Mouse (Mus musculus) lung, embryonic 15.5 days (tissue): ENCODE data around the gene Aldh18a1. TPM values are rescaled to one million over a fixed set of nuclear protein-coding genes. Genes with fewer than 3 reads are reported as not detected.
"Not testable (repeated sequence)": the region's sequence is repeated elsewhere in the genome, so short reads cannot be mapped to it uniquely, and the experiment has no call there.

Experiments used
- ATAC-seq: fragments of 200-750 bp; cut with Nextera tagmentation; 2 replicates; pipeline ENCODE4 v1.8.0; 2017; ENCODE audit warnings: moderate number of reproducible peaks, borderline replicate concordance; ENCODE audit not compliant: low FRiP score, low TSS enrichment; ENCODE audit errors: extremely low read depth
- H3K27ac ChIP-seq: fragments of 300-500 bp; sonication (generic); 2 replicates; pipeline ENCODE4 v1.5.1; 2015; ENCODE audit warnings: moderate library complexity, mild to moderate bottlenecking, inconsistent platforms
- H3K27me3 ChIP-seq: fragments of 300-500 bp; sonication (generic); 2 replicates; pipeline ENCODE4 v1.6.1; 2015; ENCODE audit warnings: inconsistent platforms
- H3K36me3 ChIP-seq: fragments of 300-500 bp; sonication (generic); 2 replicates; pipeline ENCODE4 v1.6.1; 2015; ENCODE audit warnings: inconsistent platforms
- H3K4me1 ChIP-seq: fragments of 300-500 bp; sonication (generic); 2 replicates; pipeline ENCODE4 v1.6.1; 2015; ENCODE audit warnings: inconsistent platforms
- H3K4me2 ChIP-seq: fragments of 300-500 bp; sonication (generic); 2 replicates; pipeline ENCODE4 v1.6.1; 2015; ENCODE audit warnings: inconsistent platforms, mild to moderate bottlenecking, moderate library complexity
- H3K4me3 ChIP-seq: fragments of 300-500 bp; sonication (generic); 2 replicates; pipeline ENCODE4 v1.5.1; 2015; ENCODE audit warnings: mild to moderate bottlenecking, inconsistent platforms
- H3K9ac ChIP-seq: fragments of 300-500 bp; sonication (generic); 2 replicates; pipeline ENCODE4 v1.6.1; 2015; ENCODE audit warnings: inconsistent platforms
- H3K9me3 ChIP-seq: fragments of 300-500 bp; sonication (generic); 2 replicates; pipeline ENCODE4 v1.6.1; 2016; ENCODE audit warnings: inconsistent platforms
- WGBS: fragments of 180-500 bp; shearing (Covaris S2); methylation state at CpG from one replicate; pipeline ENCODE4 v1.1.7; 2015; 5-methylcytosine and 5-hydroxymethylcytosine counted together
- polyA plus RNA-seq: library from polyadenylated mRNA; unstranded; fragments of >200 nt; fragmentation: Nextera tagmentation; extraction: Ambion mirVana; gene quantifications from 2 replicates; pipeline ENCODE4 v1.2.1, GENCODE M21; 2015

Gene Aldh18a1
- polyA plus RNA-seq, 1 experiment from 2014 or later: 59.3 TPM

- Histone ChIP-seq H3K4me1 (0 out of 2 replicates have a peak, but pooled peaks cover 1% of the 10 kb centered on the region), H3K9me3 (no peaks in the 10 kb centered on the region), H3K27ac (no peak overlapping the region), H3K4me2 (no peak overlapping the region), H3K4me3 (no peak overlapping the region), H3K36me3 (peaks cover 29% of the 10 kb centered on the region), H3K9ac (no peak overlapping the region), H3K27me3 (no peaks in the 10 kb centered on the region)
- no peak for ATAC-seq
- WGBS: 67% methylated on average over 5 of the region's 5 CpGs
These were observed 6.6 kb downstream of the Aldh18a1 start for GRCm38 (mm10) chr19:40581662-40582061.

- no peak overlapping the region for H3K4me2 ChIP-seq
- no peaks in the 10 kb centered on the region for H3K9me3 ChIP-seq
- no peaks in the 10 kb centered on the region for H3K4me1 ChIP-seq
- H3K27me3 ChIP-seq: no peaks in the 10 kb centered on the region
- H3K27ac ChIP-seq: no peak overlapping the region
- 66% methylated on average over 2 of the region's 2 CpGs for WGBS
- H3K9ac ChIP-seq: no peak overlapping the region
- H3K36me3 ChIP-seq: peaks cover 33% of the 10 kb centered on the region
- ATAC-seq: no peak; the same call in 1 of the 2 replicates
- no peak overlapping the region for H3K4me3 ChIP-seq
These were observed 7.4 kb downstream of the Aldh18a1 start for GRCm38 (mm10) chr19:40580902-40581301.

- no peak overlapping the region for H3K4me2 ChIP-seq
- peaks cover 70% of the 10 kb centered on the region for H3K36me3 ChIP-seq
- ATAC-seq: no peak
- no peaks in the 10 kb centered on the region for H3K27me3 ChIP-seq
- H3K27ac ChIP-seq: no peak overlapping the region
- H3K4me3 ChIP-seq: no peak overlapping the region
- WGBS: 67% methylated on average over 5 of the region's 5 CpGs
- H3K4me1 ChIP-seq: no peaks in the 10 kb centered on the region
- peaks cover 4% of the 10 kb centered on the region for H3K9me3 ChIP-seq
- no peak overlapping the region for H3K9ac ChIP-seq
These were observed 12.8 kb downstream of the Aldh18a1 start for GRCm38 (mm10) chr19:40575438-40575837.

GRCm38 (mm10) chr19:40570726-40571125 lies 17.5 kb downstream of the Aldh18a1 start:
- Histone ChIP-seq H3K27me3 (no peaks in the 10 kb centered on the region), H3K9ac (no peak overlapping the region), H3K27ac (no peak overlapping the region), H3K9me3 (peaks cover 6% of the 10 kb centered on the region), H3K4me2 (no peak overlapping the region), H3K36me3 (peaks cover 83% of the 10 kb centered on the region), H3K4me1 (no peaks in the 10 kb centered on the region), H3K4me3 (no peak overlapping the region)
- ATAC-seq: no peak
- WGBS: 81% methylated on average over 9 of the region's 9 CpGs

- peaks cover 83% of the 10 kb centered on the region for H3K36me3 ChIP-seq
- ATAC-seq: no peak
- no peaks in the 10 kb centered on the region for H3K4me1 ChIP-seq
- H3K27me3 ChIP-seq: no peaks in the 10 kb centered on the region
- no peak overlapping the region for H3K4me3 ChIP-seq
- 77% methylated on average over 3 of the region's 3 CpGs for WGBS
- no peak overlapping the region for H3K27ac ChIP-seq
- peaks cover 6% of the 10 kb centered on the region for H3K9me3 ChIP-seq
- no peak overlapping the region for H3K4me2 ChIP-seq
- H3K9ac ChIP-seq: no peak overlapping the region
These were observed 20.6 kb downstream of the Aldh18a1 start for GRCm38 (mm10) chr19:40567616-40568015.

- H3K4me2 ChIP-seq: no peak overlapping the region
- no peaks in the 10 kb centered on the region for H3K4me1 ChIP-seq
- ATAC-seq: no peak
- H3K9me3 ChIP-seq: no peaks in the 10 kb centered on the region
- H3K27ac ChIP-seq: no peak overlapping the region
- H3K36me3 ChIP-seq: peaks cover 62% of the 10 kb centered on the region
- H3K9ac ChIP-seq: no peak overlapping the region
- 71% methylated on average over 10 of the region's 10 CpGs for WGBS
- no peak overlapping the region for H3K4me3 ChIP-seq
- no peaks in the 10 kb centered on the region for H3K27me3 ChIP-seq
These were observed 24.2 kb downstream of the Aldh18a1 start for GRCm38 (mm10) chr19:40563880-40564645.

- H3K4me3 ChIP-seq, H3K9ac ChIP-seq, H3K4me1 ChIP-seq, H3K27me3 ChIP-seq, H3K9me3 ChIP-seq, H3K27ac ChIP-seq, H3K4me2 ChIP-seq, ATAC-seq: not testable (repeated sequence)
- H3K36me3 ChIP-seq: peaks cover 55% of the 10 kb centered on the region
- 65% methylated on average over 15 of the region's 31 CpGs for WGBS
These were observed 26.7 kb downstream of the Aldh18a1 start for GRCm38 (mm10) chr19:40561521-40561920.

- Histone ChIP-seq H3K4me2 (no peak overlapping the region), H3K4me3 (no peak overlapping the region), H3K27me3 (no peaks in the 10 kb centered on the region), H3K9ac (no peak overlapping the region), H3K27ac (no peak overlapping the region), H3K9me3 (no peaks in the 10 kb centered on the region), H3K36me3 (peaks cover 38% of the 10 kb centered on the region), H3K4me1 (peaks cover 23% of the 10 kb centered on the region)
- WGBS: 82% methylated on average over 7 of the region's 7 CpGs
- no peak for ATAC-seq
These were observed 32.2 kb downstream of the Aldh18a1 start for GRCm38 (mm10) chr19:40556029-40556428.

GRCm38 (mm10) chr19:40555136-40555535 lies 33.1 kb downstream of the Aldh18a1 start:
- Histone ChIP-seq H3K4me3 (no peak overlapping the region), H3K4me1 (peaks cover 23% of the 10 kb centered on the region), H3K9me3 (no peaks in the 10 kb centered on the region), H3K36me3 (peaks cover 43% of the 10 kb centered on the region), H3K9ac (no peak overlapping the region), H3K27ac (peak overlapping the region; percentile 83), H3K4me2 (no peak overlapping the region), H3K27me3 (no peaks in the 10 kb centered on the region)
- no peak for ATAC-seq
- 94% methylated on average over 8 of the region's 8 CpGs for WGBS

GRCm38 (mm10) chr19:40554343-40554742 lies 33.9 kb downstream of the Aldh18a1 start:
- H3K27ac ChIP-seq: peak overlapping the region; percentile 83
- WGBS: 41% methylated on average over 11 of the region's 11 CpGs
- H3K36me3 ChIP-seq: peaks cover 43% of the 10 kb centered on the region
- H3K4me1 ChIP-seq: peaks cover 26% of the 10 kb centered on the region
- H3K27me3 ChIP-seq: no peaks in the 10 kb centered on the region
- no peak overlapping the region for H3K4me2 ChIP-seq
- ATAC-seq: peak; percentile 68
- no peaks in the 10 kb centered on the region for H3K9me3 ChIP-seq
- H3K9ac ChIP-seq: no peak overlapping the region
- no peak overlapping the region for H3K4me3 ChIP-seq

GRCm38 (mm10) chr19:40553849-40554248 lies 34.4 kb downstream of the Aldh18a1 start:
- H3K27me3 ChIP-seq: no peaks in the 10 kb centered on the region
- peaks cover 43% of the 10 kb centered on the region for H3K36me3 ChIP-seq
- peak overlapping the region; percentile 83 for H3K27ac ChIP-seq
- 49% methylated on average over 6 of the region's 6 CpGs for WGBS
- H3K4me2 ChIP-seq: peak overlapping the region; percentile 12; the same call in 1 of the 2 replicates
- H3K9ac ChIP-seq: no peak overlapping the region
- no peaks in the 10 kb centered on the region for H3K9me3 ChIP-seq
- H3K4me3 ChIP-seq: no peak overlapping the region
- peak; percentile 90 for ATAC-seq
- peaks cover 28% of the 10 kb centered on the region for H3K4me1 ChIP-seq

GRCm38 (mm10) chr19:40553014-40553789 lies 35.1 kb downstream of the Aldh18a1 start:
- Histone ChIP-seq H3K27ac (peak overlapping the region; percentile 69), H3K9me3 (no peaks in the 10 kb centered on the region), H3K9ac (no peak overlapping the region), H3K4me1 (peaks cover 28% of the 10 kb centered on the region), H3K4me2 (peak overlapping the region; percentile 12; the same call in 1 of the 2 replicates), H3K27me3 (no peaks in the 10 kb centered on the region), H3K4me3 (no peak overlapping the region), H3K36me3 (peaks cover 42% of the 10 kb centered on the region)
- WGBS: 78% methylated on average over 14 of the region's 14 CpGs
- peak; percentile 15; the same call in 1 of the 2 replicates for ATAC-seq
